Mouse (Mus musculus) heart, adult 2 months (tissue): Measurements from ENCODE around the gene Nek9.

Experiments used
- CTCF ChIP-seq: fragments of 200-600 bp; IDR thresholded peaks from 2 replicates; pipeline ENCODE4 v1.8.1; 2022; ENCODE audit warnings: antibody characterized with exemption, mild to moderate bottlenecking, moderate library complexity
- EP300 ChIP-seq: fragments of 200-500 bp; IDR thresholded peaks from 2 replicates; pipeline ENCODE4 v1.6.1; 2011; ENCODE audit warnings: low read depth, low read length, control low read depth; ENCODE audit not compliant: insufficient read depth

- TF ChIP-seq CTCF (no peak), EP300 (no peak)
These were observed 34.4 kb downstream of the Nek9 start for GRCm38 (mm10) chr12:85304725-85305124.
